Mouse (Mus musculus) heart, postnatal 0 days (tissue): Measurements from ENCODE around the gene Ncor2. TPM values are rescaled to one million over a fixed set of nuclear protein-coding genes. Genes with fewer than 3 reads are reported as not detected.

Source experiments
- ATAC-seq: fragments of 200-750 bp; cut with Nextera tagmentation; 2 replicates; pipeline ENCODE4 v1.8.0; 2017; ENCODE audit warnings: low read depth, moderate number of reproducible peaks, moderate library complexity; ENCODE audit not compliant: insufficient read depth
- DNase-seq: peaks from one replicate; pipeline ENCODE4 v3.0.0-alpha.2; 2016; ENCODE audit warnings: low spot score
- H3K27ac ChIP-seq: fragments of 300-500 bp; sonication (generic); 2 replicates; pipeline ENCODE4 v1.5.1; 2014; ENCODE audit warnings: low read depth, mild to moderate bottlenecking
- H3K27me3 ChIP-seq: fragments of 300-500 bp; sonication (generic); 2 replicates; pipeline ENCODE4 v1.6.1; 2014; ENCODE audit warnings: low read length, mixed read lengths; ENCODE audit not compliant: control insufficient read depth, insufficient read depth
- H3K36me3 ChIP-seq: fragments of 300-500 bp; sonication (generic); replicated peaks from 2 replicates; pipeline ENCODE4 v1.6.1; 2014; ENCODE audit warnings: low read length, mixed read lengths; ENCODE audit not compliant: control insufficient read depth, insufficient read depth
- H3K4me1 ChIP-seq: fragments of 300-500 bp; sonication (generic); 2 replicates; pipeline ENCODE4 v1.6.1; 2014; ENCODE audit warnings: antibody characterized with exemption; ENCODE audit not compliant: control insufficient read depth, insufficient read depth
- H3K4me2 ChIP-seq: fragments of 300-500 bp; sonication (generic); 2 replicates; pipeline ENCODE4 v1.6.1; 2014; ENCODE audit warnings: low read depth, mild to moderate bottlenecking, low read length, moderate library complexity
- H3K4me3 ChIP-seq: fragments of 300-500 bp; sonication (generic); 2 replicates; pipeline ENCODE4 v1.5.1; 2014; ENCODE audit warnings: low read depth, low read length
- H3K9ac ChIP-seq: fragments of 300-500 bp; sonication (generic); replicated peaks from 2 replicates; pipeline ENCODE4 v1.6.1; 2014; ENCODE audit warnings: low read depth, low read length, mixed read lengths
- H3K9me3 ChIP-seq: fragments of 300-500 bp; sonication (generic); replicated peaks from 2 replicates; pipeline ENCODE4 v1.6.1; 2016; ENCODE audit warnings: low read length; ENCODE audit not compliant: control insufficient read depth
- CTCF ChIP-seq: IDR thresholded peaks from 2 replicates; pipeline ENCODE4 v1.5.1; 2016; ENCODE audit warnings: antibody characterized with exemption, control low read depth, low read depth
- EP300 ChIP-seq: IDR thresholded peaks from 2 replicates; pipeline ENCODE4 v1.6.1; 2016; ENCODE audit warnings: antibody characterized with exemption, low read depth
- WGBS: fragments of 180-500 bp; shearing (Covaris S2); extraction: QIAGEN DNeasy Blood & Tissue Kit; methylation state at CpG from one replicate; pipeline ENCODE4 v1.1.7; 2014; 5-methylcytosine and 5-hydroxymethylcytosine counted together
- polyA plus RNA-seq: library from polyadenylated mRNA; unstranded; fragments of >200 nt; fragmentation: Nextera tagmentation; extraction: Ambion mirVana; gene quantifications from 2 replicates; pipeline ENCODE4 v1.2.1, GENCODE M21; 2015
- total RNA-seq: library from RNA; depleted of rRNA; stranded (reverse); fragments of >200 nt; gene quantifications from 2 replicates; pipeline ENCODE4 v1.2.3, GENCODE M21; 2014; ENCODE audit warnings: low replicate concordance

The Ncor2 gene
- total and polyA plus RNA-seq, 2 experiments from 2014 or later: 15.5 to 73.8 TPM

GRCm38 (mm10) chr5:125189625-125190024 is 10.6 kb upstream of the Ncor2 start:
- Histone ChIP-seq H3K27ac (no peak overlapping the region), H3K4me2 (no peak overlapping the region), H3K4me3 (no peak overlapping the region), H3K9me3 (no peaks in the 10 kb centered on the region), H3K27me3 (0 out of 2 replicates have a peak, but pooled peaks cover 3% of the 10 kb centered on the region), H3K9ac (no peak overlapping the region), H3K4me1 (no peaks in the 10 kb centered on the region), H3K36me3 (no peaks in the 10 kb centered on the region)
- ATAC-seq: peak; percentile 34; the same call in 1 of the 2 replicates
- peak; percentile 36 for DNase-seq
- WGBS: 50% methylated on average over 11 of the region's 11 CpGs
- peak; percentile 79 for TF ChIP-seq CTCF
- no peak for TF ChIP-seq EP300

- H3K27ac ChIP-seq: no peak overlapping the region
- 0 out of 2 replicates have a peak, but pooled peaks cover 3% of the 10 kb centered on the region for H3K27me3 ChIP-seq
- no peak overlapping the region for H3K9ac ChIP-seq
- no peaks in the 10 kb centered on the region for H3K4me1 ChIP-seq
- no peak overlapping the region for H3K4me3 ChIP-seq
- DNase-seq: no peak
- no peaks in the 10 kb centered on the region for H3K9me3 ChIP-seq
- no peak overlapping the region for H3K4me2 ChIP-seq
- no peak for TF ChIP-seq EP300
- no peak for TF ChIP-seq CTCF
- WGBS: 41% methylated on average over 12 of the region's 12 CpGs
- H3K36me3 ChIP-seq: no peaks in the 10 kb centered on the region
- ATAC-seq: no peak
Measured at GRCm38 (mm10) chr5:125188812-125189598, 10.0 kb upstream of the Ncor2 start.

- no peak overlapping the region for H3K9ac ChIP-seq
- 0 out of 2 replicates have a peak, but pooled peaks cover 5% of the 10 kb centered on the region for H3K4me1 ChIP-seq
- no peaks in the 10 kb centered on the region for H3K9me3 ChIP-seq
- no peak for TF ChIP-seq EP300
- no peak for TF ChIP-seq CTCF
- no peak overlapping the region for H3K27ac ChIP-seq
- no peaks in the 10 kb centered on the region for H3K36me3 ChIP-seq
- H3K27me3 ChIP-seq: no peaks in the 10 kb centered on the region
- H3K4me2 ChIP-seq: no peak overlapping the region
- ATAC-seq (no peak), DNase-seq (no peak)
- no peak overlapping the region for H3K4me3 ChIP-seq
- WGBS: 56% methylated on average over 6 of the region's 6 CpGs
Measured at GRCm38 (mm10) chr5:125184826-125185225, 5.8 kb upstream of the Ncor2 start.

- 30% methylated on average over 23 of the region's 23 CpGs for WGBS
- TF ChIP-seq CTCF (no peak), EP300 (0 out of 2 replicates have a peak, but pooled peaks have one; percentile 26)
- no peak overlapping the region for H3K4me3 ChIP-seq
- H3K27ac ChIP-seq: no peak overlapping the region
- no peak overlapping the region for H3K9ac ChIP-seq
- no peaks in the 10 kb centered on the region for H3K9me3 ChIP-seq
- DNase-seq (no peak), ATAC-seq (no peak)
- 0 out of 2 replicates have a peak, but pooled peaks cover 10% of the 10 kb centered on the region for H3K4me1 ChIP-seq
- H3K4me2 ChIP-seq: no peak overlapping the region
- H3K36me3 ChIP-seq: no peaks in the 10 kb centered on the region
- no peaks in the 10 kb centered on the region for H3K27me3 ChIP-seq
Measured at GRCm38 (mm10) chr5:125183321-125184003, 4.4 kb upstream of the Ncor2 start.

GRCm38 (mm10) chr5:125180630-125181263 is 1.7 kb upstream of the Ncor2 start:
- Histone ChIP-seq H3K4me3 (no peak overlapping the region), H3K27me3 (no peaks in the 10 kb centered on the region), H3K4me2 (no peak overlapping the region), H3K27ac (no peak overlapping the region; the same call in 1 of the 2 replicates), H3K36me3 (no peaks in the 10 kb centered on the region), H3K9me3 (no peaks in the 10 kb centered on the region), H3K9ac (no peak overlapping the region), H3K4me1 (peaks cover 26% of the 10 kb centered on the region)
- no peak for TF ChIP-seq EP300
- TF ChIP-seq CTCF: no peak
- WGBS: 78% methylated on average over 6 of the region's 6 CpGs
- ATAC-seq (no peak), DNase-seq (no peak)
